Mouse (Mus musculus) heart, embryonic 10.5 days (tissue): Measurements from ENCODE around the gene Slc2a10. TPM values are rescaled to one million over a fixed set of nuclear protein-coding genes. Genes with fewer than 3 reads are reported as not detected.
"Not testable (repeated sequence)": the region's sequence is repeated elsewhere in the genome, so short reads cannot be mapped to it uniquely, and the experiment has no call there.

Source experiments
- DNase-seq: peaks from one replicate; pipeline ENCODE4 v3.0.0-alpha.2; 2017; ENCODE audit warnings: low spot score
- H3K27ac ChIP-seq: fragments of 300-500 bp; sonication (generic); 2 replicates; pipeline ENCODE4 v1.5.1; 2016; ENCODE audit warnings: mild to moderate bottlenecking
- H3K27me3 ChIP-seq: fragments of 300-500 bp; sonication (generic); 2 replicates; pipeline ENCODE4 v1.6.1; 2016; ENCODE audit warnings: mild to moderate bottlenecking; ENCODE audit not compliant: poor library complexity, insufficient read depth, severe bottlenecking
- H3K36me3 ChIP-seq: fragments of 300-500 bp; sonication (generic); 2 replicates; pipeline ENCODE4 v1.6.1; 2016; ENCODE audit warnings: mild to moderate bottlenecking, moderate library complexity
- H3K4me1 ChIP-seq: fragments of 300-500 bp; sonication (generic); 2 replicates; pipeline ENCODE4 v1.6.1; 2016; ENCODE audit warnings: mild to moderate bottlenecking
- H3K4me3 ChIP-seq: fragments of 300-500 bp; sonication (generic); 2 replicates; pipeline ENCODE4 v1.5.1; 2016; ENCODE audit warnings: mild to moderate bottlenecking, moderate library complexity
- H3K9me3 ChIP-seq: fragments of 300-500 bp; sonication (generic); 2 replicates; pipeline ENCODE4 v1.6.1; 2016; ENCODE audit warnings: mild to moderate bottlenecking, moderate library complexity
- WGBS: fragments of 180-500 bp; shearing (Covaris S2); methylation state at CpG from one replicate; pipeline ENCODE4 v1.1.7; 2016; 5-methylcytosine and 5-hydroxymethylcytosine counted together
- polyA plus RNA-seq: library from polyadenylated mRNA; unstranded; fragments of >200 nt; fragmentation: Nextera tagmentation; extraction: Ambion mirVana; gene quantifications from 2 replicates; pipeline ENCODE4 v1.2.1, GENCODE M21; 2016

The Slc2a10 gene
- polyA plus RNA-seq, 1 experiment from 2014 or later: 4.6 TPM

DNA sequence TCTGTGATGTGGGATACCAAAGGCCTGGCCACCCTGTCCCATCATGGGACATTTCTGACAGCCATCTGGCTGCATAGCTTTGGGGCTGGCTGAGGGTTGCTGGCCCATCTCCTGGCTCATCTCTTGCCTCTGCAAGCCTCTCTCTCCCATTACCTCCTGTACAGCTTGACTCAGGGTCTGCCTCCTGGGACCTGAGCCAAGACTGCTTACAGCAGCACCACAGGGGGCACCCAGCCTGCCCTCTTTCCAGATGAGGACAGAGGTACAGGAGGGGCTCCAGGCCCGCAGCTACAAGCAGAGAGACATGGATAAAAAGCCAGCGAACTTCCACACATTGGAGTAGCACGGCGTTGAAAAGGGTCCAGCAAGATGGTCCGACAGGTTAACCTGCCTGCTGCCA, 17.2 kb upstream of the Slc2a10 start:
- H3K36me3 ChIP-seq: peaks cover 29% of the 10 kb centered on the region
- H3K27me3 ChIP-seq: peaks cover 7% of the 10 kb centered on the region; the same call in 1 of the 2 replicates

DNA sequence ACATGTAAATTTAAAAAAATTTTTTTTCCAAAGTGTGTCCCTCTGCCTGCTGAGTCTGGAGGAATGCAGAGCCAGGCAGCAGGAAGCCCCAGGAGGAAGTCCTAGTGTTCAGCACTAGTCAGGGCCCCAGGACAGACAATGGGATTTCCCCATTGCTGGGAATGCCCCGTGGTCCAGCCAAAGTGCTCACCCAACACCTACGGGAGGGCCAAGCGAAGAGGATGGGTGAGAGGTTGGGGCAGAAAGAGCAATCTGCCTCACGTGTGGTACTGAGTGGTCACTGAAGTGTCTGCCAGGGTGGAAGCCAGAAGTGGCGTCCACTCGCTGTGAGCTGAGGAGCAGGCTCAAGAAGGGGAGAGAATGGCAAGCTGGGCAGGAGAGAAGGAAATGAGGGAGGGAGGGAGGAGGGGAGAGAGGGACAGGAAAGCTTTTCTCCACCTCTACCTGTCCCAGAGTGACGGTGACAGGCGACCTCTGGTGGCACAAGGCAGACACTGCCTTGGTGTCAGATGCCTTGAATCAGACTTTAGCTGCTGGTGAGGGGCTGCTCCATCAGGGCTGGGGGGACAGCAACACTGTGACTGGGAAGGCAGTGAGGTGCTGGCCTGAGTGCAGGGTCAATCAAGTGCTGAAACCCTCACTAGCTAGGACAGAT, 16.6 kb upstream of the Slc2a10 start:
- peaks cover 8% of the 10 kb centered on the region; the same call in 1 of the 2 replicates for H3K4me1 ChIP-seq
- no peak overlapping the region for H3K4me3 ChIP-seq
- 24% methylated on average over 8 of the region's 8 CpGs for WGBS
- no peaks in the 10 kb centered on the region for H3K9me3 ChIP-seq
- H3K36me3 ChIP-seq: peaks cover 29% of the 10 kb centered on the region
- H3K27me3 ChIP-seq: peaks cover 7% of the 10 kb centered on the region; the same call in 1 of the 2 replicates
- no peak for DNase-seq
- H3K27ac ChIP-seq: no peak overlapping the region

More for the DNA sequence above, 17.2 kb upstream of the Slc2a10 start:
- no peak for DNase-seq
- Histone ChIP-seq H3K4me3 (no peak overlapping the region), H3K27ac (no peak overlapping the region), H3K9me3 (no peaks in the 10 kb centered on the region), H3K4me1 (0 out of 2 replicates have a peak, but pooled peaks cover 6% of the 10 kb centered on the region)
- WGBS: 79% methylated on average over 5 of the region's 5 CpGs

DNA sequence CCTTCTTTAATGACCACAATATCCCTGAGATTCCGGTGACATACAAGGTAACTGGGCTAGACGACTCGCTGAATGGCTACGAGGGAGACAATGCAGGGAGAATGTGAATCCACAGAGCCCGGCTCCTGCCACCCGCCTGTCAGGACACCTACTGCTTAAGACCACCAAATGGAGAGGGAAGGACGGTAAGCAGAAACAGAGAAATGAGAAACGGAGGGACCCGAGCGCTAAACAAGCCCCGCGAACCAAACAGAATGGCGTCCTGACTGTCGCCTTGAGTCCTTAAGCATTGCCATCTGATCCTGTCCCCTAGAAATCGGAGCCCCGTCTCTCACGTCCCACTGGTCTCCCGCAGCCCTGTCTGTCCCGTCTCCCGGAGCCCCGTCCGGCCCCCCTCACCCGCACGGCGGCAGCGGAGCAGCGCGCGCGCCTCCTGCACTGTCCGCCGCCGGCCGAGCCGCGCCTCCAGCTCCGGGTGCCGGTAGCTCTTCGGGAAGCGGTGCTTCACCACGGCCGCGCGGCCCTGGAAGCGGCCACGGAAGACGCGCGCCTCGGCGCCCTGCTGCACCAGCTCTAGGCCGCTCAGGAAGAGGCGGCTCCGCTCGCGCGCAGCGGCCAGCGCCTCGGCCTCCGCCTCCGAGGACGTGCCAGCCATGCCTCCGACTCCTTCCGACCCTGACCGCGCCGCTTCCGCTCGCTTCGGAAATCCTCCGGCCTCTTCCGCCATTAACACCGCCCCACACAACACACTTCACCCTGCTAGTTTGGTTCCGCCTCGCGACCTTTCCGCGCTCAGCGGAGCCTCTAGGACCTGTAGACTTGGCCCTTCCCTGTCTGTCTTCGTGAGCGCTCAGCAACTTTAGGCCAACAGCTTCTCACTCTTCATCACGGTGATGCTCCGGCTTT, 10.7 kb upstream of the Slc2a10 start, which contains the start of gene Trp53rka:
Trp53rka (minus strand) TSS at position 677 of the 906 bp plus-strand sequence.
- peaks cover 12% of the 10 kb centered on the region; the same call in 1 of the 2 replicates for H3K4me1 ChIP-seq
- under 1% methylated on average over 84 of the region's 84 CpGs for WGBS

DNA sequence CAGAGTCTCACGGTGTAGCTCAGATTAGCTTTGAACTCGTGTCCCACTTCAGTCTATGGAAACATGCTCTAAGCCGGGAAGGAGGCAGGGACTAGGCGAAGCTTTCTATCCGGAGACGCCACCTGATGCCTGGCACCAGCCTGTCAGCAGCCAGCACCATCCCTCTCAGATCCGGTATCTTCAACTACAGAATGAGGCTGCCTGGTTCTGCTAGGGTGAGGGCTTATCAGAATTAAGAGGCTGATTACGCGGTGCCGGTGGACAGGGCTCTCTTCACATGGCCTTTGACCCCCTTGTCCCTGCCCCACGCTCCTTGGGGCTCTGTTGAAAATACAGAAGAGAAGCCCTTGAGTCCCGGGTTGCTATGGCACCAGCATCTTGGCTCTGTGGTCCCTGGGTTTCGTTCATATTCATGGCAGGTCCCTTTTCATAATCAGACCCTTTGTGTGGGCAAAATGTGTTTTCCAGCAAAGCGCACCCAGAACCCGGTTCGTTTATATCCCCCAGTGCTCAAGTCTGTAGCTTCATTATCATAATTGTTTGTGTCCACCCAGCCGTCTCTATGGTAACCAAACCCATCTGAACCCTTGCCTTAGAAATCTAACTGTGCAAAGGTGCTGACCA, 9.9 kb upstream of the Slc2a10 start:
- 0 out of 2 replicates have a peak, but pooled peaks cover 4% of the 10 kb centered on the region for H3K27me3 ChIP-seq
- H3K4me3 ChIP-seq: peak overlapping the region; percentile 81
- WGBS: 24% methylated on average over 17 of the region's 17 CpGs
- no peaks in the 10 kb centered on the region for H3K9me3 ChIP-seq
- no peak for DNase-seq
- H3K27ac ChIP-seq: peak overlapping the region; percentile 86
- H3K4me1 ChIP-seq: peaks cover 12% of the 10 kb centered on the region; the same call in 1 of the 2 replicates
- H3K36me3 ChIP-seq: peaks cover 22% of the 10 kb centered on the region

More for the DNA sequence above, 10.7 kb upstream of the Slc2a10 start, which contains the start of gene Trp53rka:
- 0 out of 2 replicates have a peak, but pooled peaks cover 4% of the 10 kb centered on the region for H3K27me3 ChIP-seq
- peak within 1 kb of the TSS; percentile 86 for H3K27ac ChIP-seq
- H3K9me3 ChIP-seq: no peaks in the 10 kb centered on the region
- DNase-seq: peak; percentile 90
- H3K4me3 ChIP-seq: peak within 1 kb of the TSS; percentile 81
- H3K36me3 ChIP-seq: peaks cover 29% of the 10 kb centered on the region

DNA sequence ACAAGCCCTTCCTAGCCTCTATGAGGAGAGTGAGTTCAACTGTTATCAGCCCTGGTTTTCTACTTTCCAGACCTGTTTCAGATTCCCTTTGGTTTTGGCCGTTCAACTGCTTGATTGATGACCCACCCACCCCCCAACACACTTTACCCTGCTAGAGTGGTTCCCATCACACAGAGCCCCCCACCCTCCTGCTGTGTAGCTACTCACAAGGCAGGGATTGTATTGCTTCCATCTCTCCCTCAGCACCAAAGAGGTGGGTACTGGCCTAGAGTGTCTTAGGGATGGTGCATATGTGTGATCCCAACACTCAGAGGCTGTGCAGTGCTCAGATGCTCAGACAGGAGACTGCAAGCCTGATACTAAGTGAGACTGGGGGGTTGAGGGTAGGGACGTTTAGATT, 9.1 kb upstream of the Slc2a10 start:
- Histone ChIP-seq H3K36me3 (peaks cover 14% of the 10 kb centered on the region), H3K27me3 (0 out of 2 replicates have a peak, but pooled peaks cover 10% of the 10 kb centered on the region), H3K9me3 (no peaks in the 10 kb centered on the region), H3K4me3 (no peak overlapping the region), H3K27ac (no peak overlapping the region), H3K4me1 (peaks cover 12% of the 10 kb centered on the region; the same call in 1 of the 2 replicates)
- DNase-seq: no peak
- WGBS: 38% methylated on average over 2 of the region's 2 CpGs

DNA sequence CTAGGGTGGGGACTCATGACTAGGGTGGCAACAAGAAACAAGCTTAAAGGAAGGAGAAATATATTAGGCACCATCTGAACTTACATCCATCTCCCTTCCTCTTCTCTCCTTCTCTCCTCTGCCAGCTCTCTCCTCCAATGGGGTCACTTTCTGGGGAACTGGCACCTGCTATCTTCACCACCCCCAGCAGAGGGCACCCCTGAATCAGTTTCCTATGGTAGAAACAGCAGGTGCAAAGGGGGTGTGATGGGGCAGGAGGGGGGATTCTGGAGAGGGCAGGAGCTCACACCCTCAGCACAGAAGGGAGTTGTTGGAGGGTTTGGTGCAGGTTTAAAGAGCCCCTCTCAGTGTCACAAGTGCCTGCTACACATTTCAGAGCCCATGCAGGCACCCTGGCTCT, 7.3 kb upstream of the Slc2a10 start:
- Histone ChIP-seq H3K27ac (no peak overlapping the region), H3K4me3 (no peak overlapping the region), H3K9me3 (no peaks in the 10 kb centered on the region), H3K4me1 (peaks cover 12% of the 10 kb centered on the region; the same call in 1 of the 2 replicates), H3K27me3 (0 out of 2 replicates have a peak, but pooled peaks cover 10% of the 10 kb centered on the region), H3K36me3 (no peaks in the 10 kb centered on the region)
- DNase-seq: no peak

DNA sequence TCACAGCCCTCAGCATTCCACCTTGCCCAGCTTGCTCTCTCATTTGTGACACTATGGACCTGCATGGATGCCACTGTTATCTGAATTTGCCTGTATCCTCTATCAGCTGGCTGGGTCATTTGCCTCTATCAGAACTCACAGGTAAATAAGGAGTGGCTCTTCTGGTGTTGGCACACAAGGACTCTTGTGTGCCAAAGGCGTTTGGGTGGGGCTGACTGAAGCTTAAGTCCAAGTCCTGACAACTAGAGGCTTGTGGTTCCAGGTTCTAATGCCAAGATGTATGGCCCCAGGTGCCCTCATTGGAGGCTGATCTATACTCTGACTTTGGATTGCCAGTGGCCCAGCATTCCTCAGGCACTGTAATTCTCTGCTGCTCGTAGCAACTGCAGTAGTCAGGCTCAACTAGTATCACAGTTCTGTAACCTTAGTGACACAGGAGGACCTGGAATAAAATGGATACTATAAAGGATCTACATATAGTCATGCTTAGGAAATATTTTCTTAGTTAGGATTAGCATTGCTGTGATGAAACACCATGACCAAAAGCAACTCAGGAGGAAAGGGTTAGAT, 5.8 kb upstream of the Slc2a10 start:
- peaks cover 6% of the 10 kb centered on the region; the same call in 1 of the 2 replicates for H3K4me1 ChIP-seq
- H3K27me3 ChIP-seq: 0 out of 2 replicates have a peak, but pooled peaks cover 14% of the 10 kb centered on the region
- no peaks in the 10 kb centered on the region for H3K9me3 ChIP-seq
- WGBS: 70% methylated on average over 2 of the region's 2 CpGs
- no peaks in the 10 kb centered on the region for H3K36me3 ChIP-seq
- H3K27ac ChIP-seq: no peak overlapping the region
- no peak for DNase-seq
- no peak overlapping the region for H3K4me3 ChIP-seq

DNA sequence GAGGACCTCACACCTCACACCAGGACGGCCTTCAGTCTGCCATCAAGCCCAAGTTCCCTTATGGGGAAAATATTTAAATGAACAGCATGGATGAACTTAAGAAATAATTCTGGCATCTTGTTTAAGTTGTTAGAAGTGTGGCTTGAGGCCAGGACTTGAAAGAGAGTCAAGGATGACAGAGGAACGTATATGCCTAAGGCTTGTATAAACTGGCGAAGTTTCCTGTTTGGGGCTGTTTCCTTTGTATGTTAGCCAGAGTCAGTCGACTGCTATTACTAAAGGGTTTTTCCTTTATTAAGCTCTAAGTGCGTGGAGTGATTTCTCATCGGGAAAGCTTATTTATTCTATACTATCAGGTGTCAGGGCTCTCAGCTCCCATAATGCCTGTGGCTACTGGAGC, 4.8 kb upstream of the Slc2a10 start:
- Histone ChIP-seq H3K4me1 (peaks cover 10% of the 10 kb centered on the region), H3K27ac (no peak overlapping the region), H3K27me3 (0 out of 2 replicates have a peak, but pooled peaks cover 18% of the 10 kb centered on the region), H3K36me3 (no peaks in the 10 kb centered on the region), H3K9me3 (no peaks in the 10 kb centered on the region), H3K4me3 (no peak overlapping the region)
- WGBS: 64% methylated on average over 6 of the region's 6 CpGs
- no peak for DNase-seq

DNA sequence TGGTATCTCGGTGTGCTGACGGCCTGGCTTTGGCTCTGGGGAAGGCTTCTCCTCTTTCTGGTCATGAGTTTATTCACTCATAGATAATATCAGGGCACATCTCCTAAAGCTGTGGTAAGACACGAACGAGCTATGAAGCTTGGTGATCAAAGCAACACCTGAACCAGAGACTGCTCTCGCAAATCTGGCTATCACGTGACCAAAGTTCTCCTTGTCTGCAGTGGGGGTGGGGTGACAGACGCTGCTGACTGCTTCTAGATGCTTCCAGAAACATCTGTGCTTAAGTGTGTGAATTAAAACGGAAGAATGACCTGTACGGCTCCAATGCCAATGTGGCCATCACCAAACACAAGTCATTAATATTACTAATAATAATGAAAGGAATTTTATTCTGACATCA, 6.1 kb downstream of the Slc2a10 start:
- H3K9me3 ChIP-seq: no peaks in the 10 kb centered on the region
- DNase-seq: no peak
- peaks cover 26% of the 10 kb centered on the region for H3K4me1 ChIP-seq
- WGBS: 61% methylated on average over 9 of the region's 9 CpGs
- peaks cover 20% of the 10 kb centered on the region for H3K27me3 ChIP-seq
- H3K27ac ChIP-seq: no peak overlapping the region
- no peak overlapping the region for H3K4me3 ChIP-seq
- H3K36me3 ChIP-seq: no peaks in the 10 kb centered on the region

DNA sequence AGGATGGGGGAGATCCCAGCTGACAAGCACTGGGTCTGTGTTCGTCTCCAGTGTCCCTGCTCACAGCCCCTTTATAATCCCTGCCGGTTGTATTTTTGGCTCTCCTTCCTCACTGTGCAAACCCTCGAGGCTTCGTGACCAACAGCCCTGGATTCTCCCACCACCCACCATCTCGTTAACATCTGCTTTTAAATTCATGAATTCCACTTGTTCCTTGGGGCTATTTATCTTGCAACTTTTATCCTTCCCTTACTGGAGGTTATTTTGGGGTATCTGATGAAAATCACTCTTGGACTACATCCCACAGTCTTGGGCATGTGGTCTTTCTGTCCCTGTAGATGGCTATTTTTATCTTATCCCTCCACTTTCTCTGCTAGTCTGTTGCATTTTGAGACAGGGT, 6.9 kb downstream of the Slc2a10 start:
- peaks cover 26% of the 10 kb centered on the region for H3K27me3 ChIP-seq
- no peaks in the 10 kb centered on the region for H3K9me3 ChIP-seq
- no peak overlapping the region for H3K27ac ChIP-seq
- no peak for DNase-seq
- peaks cover 27% of the 10 kb centered on the region for H3K4me1 ChIP-seq
- 49% methylated on average over 5 of the region's 5 CpGs for WGBS
- H3K36me3 ChIP-seq: no peaks in the 10 kb centered on the region
- no peak overlapping the region for H3K4me3 ChIP-seq

DNA sequence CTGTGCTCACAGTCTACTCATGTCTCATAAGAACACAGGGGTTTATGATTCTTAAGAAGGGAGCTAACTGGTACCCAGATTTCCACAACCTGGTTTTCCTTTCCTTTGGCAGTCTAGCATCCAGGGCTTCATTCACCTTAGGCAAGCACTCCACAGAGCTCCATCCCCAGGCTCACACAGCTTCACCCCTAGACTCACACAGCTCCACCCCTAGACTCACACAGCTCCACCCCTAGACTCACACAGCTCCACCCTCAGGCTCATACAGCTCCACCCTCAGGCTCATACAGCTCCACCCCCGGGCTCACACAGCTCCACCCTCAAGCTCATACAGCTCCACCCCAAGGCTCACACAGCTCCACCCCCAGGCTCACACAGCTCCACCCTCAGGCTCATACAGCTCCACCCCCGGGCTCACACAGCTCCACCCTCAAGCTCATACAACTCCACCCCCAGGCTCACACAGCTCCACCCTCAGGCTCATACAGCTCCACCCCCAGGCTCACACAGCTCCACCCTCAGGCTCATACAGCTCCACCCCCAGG, 7.4 kb downstream of the Slc2a10 start:
- peaks cover 21% of the 10 kb centered on the region for H3K27me3 ChIP-seq
- not testable (repeated sequence) for H3K36me3 ChIP-seq, DNase-seq, H3K9me3 ChIP-seq, H3K27ac ChIP-seq, H3K4me3 ChIP-seq
- 58% methylated on average over 2 of the region's 2 CpGs for WGBS
- peaks cover 27% of the 10 kb centered on the region for H3K4me1 ChIP-seq

DNA sequence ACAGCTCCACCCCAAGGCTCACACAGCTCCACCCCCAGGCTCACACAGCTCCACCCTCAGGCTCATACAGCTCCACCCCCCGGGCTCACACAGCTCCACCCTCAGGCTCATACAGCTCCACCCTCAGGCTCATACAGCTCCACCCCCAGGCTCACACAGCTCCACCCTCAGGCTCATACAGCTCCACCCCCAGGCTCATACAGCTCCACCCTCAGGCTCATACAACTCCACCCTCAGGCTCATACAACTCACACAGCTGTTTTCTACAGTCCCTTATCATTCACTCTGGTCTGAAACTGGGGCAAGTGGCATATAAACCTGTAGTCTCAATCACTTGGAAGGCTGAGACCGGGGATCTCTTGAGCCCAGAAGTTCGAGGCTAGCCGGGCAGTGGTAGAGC, 7.9 kb downstream of the Slc2a10 start:
- H3K27ac ChIP-seq, H3K4me3 ChIP-seq, H3K9me3 ChIP-seq, H3K36me3 ChIP-seq, DNase-seq: not testable (repeated sequence)
- WGBS: 84% methylated on average over 4 of the region's 4 CpGs
- H3K4me1 ChIP-seq: peaks cover 27% of the 10 kb centered on the region
- peaks cover 19% of the 10 kb centered on the region; the same call in 1 of the 2 replicates for H3K27me3 ChIP-seq
